Mouse (Mus musculus): ENCODE results near the gene Hcar2. TPM values are rescaled to one million over a fixed set of nuclear protein-coding genes. Genes with fewer than 3 reads are reported as not detected.
A peak's percentile ranks its signal among the peaks of the same experiment; 100 is the strongest.

The Hcar2 gene
- polyA plus RNA-seq, 1 experiment: 0.07 TPM

DNA sequence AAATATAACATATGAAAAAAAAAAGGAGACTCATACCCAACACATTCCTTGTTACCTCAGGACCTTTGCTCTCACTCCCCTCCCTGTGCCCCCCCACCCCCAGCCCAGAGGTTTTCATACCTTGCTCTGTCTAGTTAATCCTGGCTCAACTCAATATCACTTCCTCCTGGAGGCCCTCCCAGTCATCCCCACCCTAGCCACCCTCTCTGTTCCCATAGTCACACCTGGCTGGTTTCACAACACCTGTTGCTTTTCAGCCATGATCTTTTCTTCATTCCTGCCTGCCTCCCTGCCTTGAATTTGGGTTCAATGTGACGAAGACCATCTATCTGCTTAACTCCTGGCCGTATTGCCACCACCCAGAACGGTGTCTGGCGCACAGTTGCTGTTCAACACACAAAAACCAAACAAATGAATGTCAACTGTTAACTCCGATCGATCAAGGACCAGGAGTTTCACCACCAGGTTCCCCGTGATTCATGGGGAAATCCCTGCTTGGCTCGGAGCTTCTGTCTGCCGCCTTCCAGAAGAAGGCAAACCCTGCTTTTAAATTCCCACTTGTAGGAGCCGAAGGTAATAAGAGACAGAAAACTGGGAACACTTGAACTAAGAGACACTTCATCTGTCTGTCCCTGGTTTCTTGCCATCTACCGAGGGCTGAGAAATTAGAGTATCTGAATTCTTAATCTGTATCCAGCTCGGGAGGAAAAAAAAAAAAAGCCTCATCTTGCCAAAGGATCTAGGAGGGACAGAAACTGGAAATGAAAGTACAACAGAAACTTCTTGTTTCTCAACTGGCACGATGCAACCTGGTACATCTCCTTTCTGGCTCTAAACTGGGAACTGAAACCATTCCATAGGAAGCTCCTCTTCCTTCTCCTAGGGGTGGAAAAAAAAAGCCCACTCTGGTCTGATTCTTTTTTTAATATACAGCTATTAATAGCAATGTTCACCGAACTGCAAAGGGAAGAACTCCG is 2.6 kb downstream of the Hcar2 start:
- no peak for DNase-seq (ENCODE audit: low read depth)
- TF ChIP-seq CTCF (IDR thresholded peaks at IDR 0.05; ENCODE audit: borderline replicate concordance, extremely low read depth, insufficient read depth, insufficient read length): no peak
- TF ChIP-seq POLR2A (IDR thresholded peaks at IDR 0.05; ENCODE audit: borderline replicate concordance, extremely low read depth, insufficient read depth, insufficient read length, poor library complexity, severe bottlenecking): no peak

DNA sequence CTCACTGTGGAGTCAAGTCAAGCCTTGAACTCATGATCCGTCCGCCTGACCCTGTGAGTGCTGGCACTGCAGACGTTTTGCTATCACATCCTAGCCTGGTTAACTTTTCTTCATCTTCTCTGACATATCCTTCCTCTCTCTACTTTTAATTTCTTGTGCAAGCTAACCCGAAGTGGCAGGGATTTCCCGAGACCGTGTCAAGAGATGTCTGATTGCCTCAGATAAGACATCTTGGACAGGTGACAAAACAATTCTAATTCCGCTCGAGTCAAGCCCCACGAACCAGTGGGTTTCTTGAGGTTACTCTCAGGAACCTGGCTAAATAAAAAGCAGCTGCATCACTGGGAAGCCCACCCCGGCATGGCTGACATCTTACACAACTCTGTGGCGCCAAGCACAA is 6.5 kb downstream of the Hcar2 start:
- no peak for DNase-seq (ENCODE audit: low read depth)
- TF ChIP-seq POLR2A (IDR thresholded peaks at IDR 0.05; ENCODE audit: borderline replicate concordance, extremely low read depth, insufficient read depth, insufficient read length, poor library complexity, severe bottlenecking): no peak
- no peak for TF ChIP-seq CTCF (IDR thresholded peaks at IDR 0.05; ENCODE audit: borderline replicate concordance, extremely low read depth, insufficient read depth, insufficient read length)

DNA sequence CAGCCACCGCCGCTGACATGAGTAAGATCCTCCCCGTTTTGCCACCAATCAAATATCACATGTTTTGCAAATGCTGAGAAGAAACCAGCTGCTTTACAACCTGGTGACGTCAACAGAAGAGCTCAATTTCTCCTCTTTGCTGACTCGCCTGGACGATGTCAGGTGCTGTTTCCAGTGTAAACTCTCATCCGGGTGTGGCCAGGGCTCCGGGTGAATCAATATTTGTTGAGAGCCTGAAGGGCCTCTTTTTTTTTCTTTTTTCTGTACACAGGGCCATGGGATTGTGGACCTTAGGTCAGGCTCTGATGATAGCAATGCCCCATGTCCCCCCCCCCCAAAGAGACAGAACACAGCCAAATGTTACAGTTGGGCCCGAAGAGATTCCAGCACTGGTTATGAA is 10.8 kb downstream of the Hcar2 start:
- TF ChIP-seq CTCF (IDR thresholded peaks at IDR 0.05; ENCODE audit: borderline replicate concordance, extremely low read depth, insufficient read depth, insufficient read length) (no peak), POLR2A (IDR thresholded peaks at IDR 0.05; ENCODE audit: borderline replicate concordance, extremely low read depth, insufficient read depth, insufficient read length, poor library complexity, severe bottlenecking) (no peak)
- no peak for DNase-seq (ENCODE audit: low read depth)

DNA sequence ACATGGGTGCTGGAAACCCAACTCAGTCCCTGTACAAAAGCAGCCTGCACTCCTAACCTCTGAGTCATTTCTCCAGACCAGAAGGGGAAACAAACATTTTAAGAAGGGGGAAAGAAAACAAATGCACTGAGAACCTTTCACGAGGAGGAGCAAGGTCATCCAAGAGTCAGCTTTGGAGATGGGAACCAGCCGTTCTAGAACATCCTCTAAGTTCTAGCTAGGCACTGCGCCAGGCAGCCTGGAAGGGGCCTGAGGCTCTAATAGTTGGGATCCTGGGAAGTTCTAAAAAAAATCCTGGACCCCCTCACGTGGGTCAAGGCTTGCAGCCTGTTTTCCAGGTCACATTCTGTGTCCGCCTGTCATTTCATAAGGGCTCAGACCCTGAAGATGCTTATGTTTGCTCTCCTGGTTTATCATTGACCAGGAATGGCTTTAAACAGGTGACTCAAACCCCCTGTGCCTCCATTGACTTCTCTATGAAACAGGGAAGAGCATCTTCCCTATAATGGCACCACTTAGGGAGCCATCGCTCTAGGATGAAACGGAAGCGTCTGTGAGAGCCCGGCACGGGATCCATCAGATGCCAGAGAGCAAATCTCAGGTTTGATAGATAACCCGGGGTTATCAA is 11.3 kb downstream of the Hcar2 start:
- no peak for TF ChIP-seq CTCF (IDR thresholded peaks at IDR 0.05; ENCODE audit: borderline replicate concordance, extremely low read depth, insufficient read depth, insufficient read length)
- TF ChIP-seq POLR2A (IDR thresholded peaks at IDR 0.05; ENCODE audit: borderline replicate concordance, extremely low read depth, insufficient read depth, insufficient read length, poor library complexity, severe bottlenecking): no peak
- no peak for DNase-seq (ENCODE audit: low read depth)

DNA sequence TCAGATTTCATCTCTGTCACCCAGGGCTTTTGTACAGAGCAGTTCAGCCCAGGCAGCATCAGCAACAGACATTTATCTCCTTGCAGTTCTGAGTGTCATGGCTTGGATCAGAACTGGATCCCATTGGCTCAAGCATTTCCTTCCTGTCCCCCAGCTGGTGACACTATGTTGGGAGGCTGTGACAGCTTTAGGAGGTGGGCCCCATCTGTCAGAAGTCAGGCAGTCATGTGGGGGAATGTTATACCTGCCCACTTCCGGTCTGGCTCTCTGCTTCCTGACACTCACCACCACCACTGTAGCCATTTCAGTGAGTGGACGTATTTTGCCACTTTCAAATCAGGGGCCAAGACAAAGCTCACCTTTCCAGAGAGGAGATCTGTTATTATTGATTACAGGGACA is 13.9 kb downstream of the Hcar2 start:
- DNase-seq (ENCODE audit: low read depth): no peak
- TF ChIP-seq POLR2A (IDR thresholded peaks at IDR 0.05; ENCODE audit: borderline replicate concordance, extremely low read depth, insufficient read depth, insufficient read length, poor library complexity, severe bottlenecking): no peak

DNA sequence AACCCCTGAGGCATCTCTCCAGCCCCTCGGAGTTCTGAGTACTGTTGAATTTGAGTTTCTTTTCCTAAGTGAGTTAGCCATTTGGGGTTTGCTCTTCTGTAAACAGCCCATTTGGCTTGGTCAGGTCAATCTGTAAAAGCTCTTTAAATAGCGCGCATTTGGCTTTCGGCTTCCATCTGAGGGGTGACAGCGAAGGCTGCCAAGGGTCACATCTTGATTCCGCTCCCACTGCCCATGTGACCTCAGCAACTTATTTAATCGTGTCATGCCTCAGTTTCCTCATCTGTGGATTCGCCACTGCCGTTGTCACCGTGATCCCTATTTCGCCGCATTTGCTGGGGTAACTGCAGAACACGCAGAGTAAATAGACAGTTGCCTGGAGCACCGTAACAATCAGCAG is 21.0 kb downstream of the Hcar2 start:
- TF ChIP-seq POLR2A (IDR thresholded peaks at IDR 0.05; ENCODE audit: borderline replicate concordance, extremely low read depth, insufficient read depth, insufficient read length, poor library complexity, severe bottlenecking) (no peak), CTCF (IDR thresholded peaks at IDR 0.05; ENCODE audit: borderline replicate concordance, extremely low read depth, insufficient read depth, insufficient read length) (no peak)
- no peak for DNase-seq (ENCODE audit: low read depth)

DNA sequence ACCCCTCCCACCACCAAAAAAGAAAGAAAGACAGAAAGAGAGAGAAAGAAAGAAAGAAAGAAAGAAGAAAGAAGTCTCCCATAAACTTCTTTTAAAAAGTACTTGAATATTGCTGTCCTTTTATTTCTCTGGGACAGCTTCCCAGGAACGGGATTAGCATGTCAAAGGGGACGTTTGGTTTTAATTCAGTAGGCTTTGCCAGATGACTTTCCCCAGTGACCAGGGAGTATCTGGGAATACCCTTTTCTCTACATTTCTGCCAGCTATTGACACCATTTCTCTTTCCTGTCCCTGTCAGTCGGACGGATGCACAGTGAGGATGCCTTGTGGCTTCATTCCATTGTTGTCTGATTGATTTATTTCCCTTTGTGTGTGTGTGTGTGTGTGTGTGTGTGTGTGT is 21.5 kb downstream of the Hcar2 start:
- TF ChIP-seq CTCF (IDR thresholded peaks at IDR 0.05; ENCODE audit: borderline replicate concordance, extremely low read depth, insufficient read depth, insufficient read length) (no peak), POLR2A (IDR thresholded peaks at IDR 0.05; ENCODE audit: borderline replicate concordance, extremely low read depth, insufficient read depth, insufficient read length, poor library complexity, severe bottlenecking) (no peak)
- peak; percentile 40 for DNase-seq (ENCODE audit: low read depth)

DNA sequence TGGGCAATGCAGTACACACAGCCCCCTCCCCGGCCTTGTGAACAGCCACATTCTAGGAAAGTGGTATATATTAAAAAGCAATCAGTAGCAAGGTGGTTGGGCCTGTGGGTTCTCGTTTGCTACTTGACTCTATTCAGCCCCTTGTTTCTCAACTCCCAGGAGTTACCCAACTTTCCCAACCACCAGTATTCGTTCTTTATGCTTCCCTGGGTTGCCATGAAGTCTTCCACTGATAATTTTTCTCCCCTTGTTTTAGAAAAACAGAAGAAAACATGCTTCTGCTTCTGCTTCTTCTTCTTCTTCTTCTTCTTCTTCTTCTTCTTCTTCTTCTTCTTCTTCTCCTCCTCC is 22.4 kb downstream of the Hcar2 start:
- no peak for DNase-seq (ENCODE audit: low read depth)
- TF ChIP-seq POLR2A (IDR thresholded peaks at IDR 0.05; ENCODE audit: borderline replicate concordance, extremely low read depth, insufficient read depth, insufficient read length, poor library complexity, severe bottlenecking): no peak
- no peak for TF ChIP-seq CTCF (IDR thresholded peaks at IDR 0.05; ENCODE audit: borderline replicate concordance, extremely low read depth, insufficient read depth, insufficient read length)

DNA sequence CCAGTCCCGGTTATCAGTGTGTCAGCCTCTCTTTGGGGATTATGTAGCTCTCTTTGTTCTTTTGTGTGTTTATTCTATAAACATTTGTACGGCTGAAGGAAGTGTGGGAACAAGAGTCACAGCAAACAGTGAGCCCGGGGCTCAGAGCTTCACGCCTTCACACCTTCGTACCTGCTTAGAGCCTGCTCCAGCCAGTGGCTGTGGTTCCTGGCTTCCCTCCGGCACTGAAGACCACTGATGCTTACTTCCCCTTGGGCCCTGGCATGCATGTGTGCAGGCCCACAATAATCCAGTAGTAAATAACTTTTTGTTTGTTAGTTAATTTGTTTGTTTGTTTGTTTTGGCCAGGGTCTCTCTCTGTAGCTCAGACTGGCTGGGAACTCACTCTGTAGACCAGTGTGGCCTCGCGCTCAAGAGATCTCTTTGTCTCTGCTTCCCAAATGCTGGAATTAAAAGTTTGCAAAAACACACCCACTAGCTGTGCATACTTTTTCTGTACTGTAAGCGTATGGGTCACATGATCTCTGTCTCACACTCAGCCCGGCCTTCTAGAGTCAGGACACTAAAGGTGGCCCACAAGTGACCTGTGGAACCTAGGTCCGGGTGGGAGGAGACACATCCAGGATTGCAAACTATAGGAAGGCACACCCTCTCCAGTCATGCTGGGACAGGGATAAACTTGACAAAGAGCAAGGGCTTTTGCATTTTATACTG is 22.9 kb downstream of the Hcar2 start:
- DNase-seq (ENCODE audit: low read depth): no peak
- TF ChIP-seq CTCF (IDR thresholded peaks at IDR 0.05; ENCODE audit: borderline replicate concordance, extremely low read depth, insufficient read depth, insufficient read length): no peak
- no peak for TF ChIP-seq POLR2A (IDR thresholded peaks at IDR 0.05; ENCODE audit: borderline replicate concordance, extremely low read depth, insufficient read depth, insufficient read length, poor library complexity, severe bottlenecking)

DNA sequence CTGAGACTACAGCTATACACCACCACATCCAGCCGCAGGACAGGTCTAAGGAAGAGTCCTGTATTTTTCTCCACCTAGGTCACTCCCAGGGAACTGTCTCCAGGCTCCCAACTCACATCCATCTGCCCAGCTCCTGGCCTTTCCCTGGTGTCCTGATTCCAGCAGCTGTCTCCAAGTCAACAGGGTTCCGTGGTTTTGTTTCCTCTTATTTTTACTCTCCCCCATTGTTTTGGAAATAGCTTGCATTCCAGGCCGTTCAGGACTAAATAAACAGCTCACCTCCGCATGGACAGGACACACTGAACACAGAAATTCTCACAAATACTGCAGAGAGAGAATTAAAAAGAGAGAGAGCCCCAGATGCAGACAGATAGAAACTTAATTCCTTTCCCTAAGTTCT is 27.9 kb downstream of the Hcar2 start:
- no peak for DNase-seq (ENCODE audit: low read depth)
- TF ChIP-seq POLR2A (IDR thresholded peaks at IDR 0.05; ENCODE audit: borderline replicate concordance, extremely low read depth, insufficient read depth, insufficient read length, poor library complexity, severe bottlenecking) (no peak), CTCF (IDR thresholded peaks at IDR 0.05; ENCODE audit: borderline replicate concordance, extremely low read depth, insufficient read depth, insufficient read length) (no peak)

DNA sequence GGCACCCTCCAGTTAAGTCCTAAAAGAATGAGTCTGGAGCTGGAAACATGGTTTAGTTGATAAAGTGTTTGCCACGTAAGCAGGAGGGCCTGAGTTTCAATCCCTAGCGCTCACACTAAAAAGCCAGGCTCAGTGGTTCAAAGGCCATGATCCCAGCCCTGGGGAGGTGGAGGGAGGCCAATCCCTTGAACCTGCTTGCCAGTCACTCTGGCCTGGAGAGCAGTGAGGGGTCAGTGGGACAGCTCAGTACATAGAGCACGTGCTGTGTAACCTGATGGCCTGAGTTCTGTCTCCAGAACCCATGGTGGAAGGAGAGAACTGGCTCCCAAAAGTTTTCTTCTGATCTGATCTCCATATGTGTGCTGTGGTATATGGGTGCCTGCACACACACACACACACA is 30.5 kb downstream of the Hcar2 start:
- DNase-seq (ENCODE audit: low read depth): no peak
- no peak for TF ChIP-seq CTCF (IDR thresholded peaks at IDR 0.05; ENCODE audit: borderline replicate concordance, extremely low read depth, insufficient read depth, insufficient read length)
- TF ChIP-seq POLR2A (IDR thresholded peaks at IDR 0.05; ENCODE audit: borderline replicate concordance, extremely low read depth, insufficient read depth, insufficient read length, poor library complexity, severe bottlenecking): no peak
